Mouse (Mus musculus) stomach, adult 2 months (tissue): ENCODE measurements around the gene Tpbg. TPM values are rescaled to one million over a fixed set of nuclear protein-coding genes. Genes with fewer than 3 reads are reported as not detected.

ENCODE experiments used
- polyA plus RNA-seq: library from polyadenylated mRNA; depleted of rRNA; stranded (reverse); fragments of >200 nt; gene quantifications from 2 replicates; pipeline ENCODE4 v1.2.3, GENCODE M21; 2012; rRNA removed

The Tpbg gene
- polyA plus RNA-seq: 0.80 and 0.82 TPM in 2 replicates

DNA sequence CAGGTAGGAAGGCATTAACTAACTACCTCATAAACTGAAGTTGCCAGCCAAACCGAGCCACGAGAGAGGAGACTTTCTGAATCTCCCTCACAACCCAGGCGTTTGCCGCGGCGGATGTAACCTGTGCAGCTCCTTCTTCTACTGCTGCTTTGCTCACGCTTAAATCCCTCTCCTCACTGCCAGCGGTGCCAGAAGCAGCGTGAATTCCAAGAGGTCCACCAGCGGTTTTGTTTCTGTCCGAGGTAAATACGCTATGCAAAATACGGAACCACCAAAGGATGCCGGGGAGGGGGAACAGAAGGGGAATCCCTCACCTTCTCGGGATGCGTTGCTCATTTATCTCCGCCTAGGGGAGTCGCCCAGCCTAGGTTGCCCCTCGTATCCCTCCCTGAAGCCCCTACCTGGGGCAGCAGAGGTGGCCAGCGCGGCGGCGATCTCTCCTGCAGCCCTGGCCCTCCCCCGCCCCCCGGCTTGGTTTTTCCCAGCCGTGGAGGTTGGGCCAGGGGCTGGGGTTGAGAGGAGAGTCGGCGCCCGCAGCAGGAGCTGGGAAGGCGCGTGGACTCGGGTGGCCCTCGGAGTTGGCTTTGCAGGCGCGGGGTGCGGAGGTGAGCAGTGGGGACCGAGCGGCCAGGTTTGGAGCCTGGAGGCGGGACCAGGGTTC, at the start of gene Tpbg:
TSS of gene Tpbg (plus strand) at position 30 of the 661 bp plus-strand sequence.

Other genes starting within 250 kb of the Tpbg start
- gene Ibtk, start 93.0 kb upstream of the Tpbg start, polyA plus RNA-seq: 1.9 and 2.4 TPM in 2 replicates